19 mouse cellular contexts compared by ENCODE assay signal in the genomic region with DNA sequence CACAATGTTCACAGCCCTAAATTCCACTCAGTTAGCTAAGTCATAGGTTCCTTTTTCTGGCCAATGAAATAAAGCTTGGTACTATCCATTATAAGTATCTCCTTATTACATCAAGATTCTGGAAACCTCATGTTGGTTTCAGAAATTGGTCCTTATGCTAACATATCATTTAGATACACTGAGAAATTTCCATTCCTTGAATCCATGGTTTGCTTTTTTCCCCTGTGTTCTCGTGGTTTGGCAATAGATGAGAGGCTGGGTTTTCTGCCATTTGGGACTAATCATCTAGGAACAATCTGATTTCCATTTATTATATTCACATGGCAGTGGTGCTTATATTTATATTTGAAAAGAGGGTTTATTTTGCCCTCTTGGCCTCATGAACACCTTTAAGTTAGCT.
"Had no signal": no experiment of that assay in that cellular context is flagged by ENCODE, and none has a peak within 500 bp of the region (broad histone marks: within the 10 kb centered on the region; RNA-seq: fewer than 3 reads in every experiment).

No protein-coding gene starts in this region.

- H3K27ac ChIP-seq: kidney, postnatal 0 days; limb, embryonic 13.5 days; liver, embryonic 14.5 days; macrophage; midbrain, embryonic 12.5 days; midbrain, embryonic 15.5 days; neural tube, embryonic 12.5 days; neural tube, embryonic 15.5 days; stomach, embryonic 15.5 days had no signal

- H3K4me1 ChIP-seq: limb, embryonic 13.5 days; midbrain, embryonic 12.5 days; midbrain, embryonic 15.5 days; neural tube, embryonic 12.5 days; neural tube, embryonic 15.5 days; stomach, embryonic 15.5 days had no signal

- DNase-seq: kidney, adult 2 months; kidney, postnatal 25 days; left cerebral cortex, postnatal 4 days; liver, postnatal 0 days; lung, embryonic 14.5 days; retina, postnatal 1 day; right cerebral cortex, postnatal 25 days; thymus, postnatal 25 days had no signal

- H3K9ac ChIP-seq: limb, embryonic 13.5 days; liver, embryonic 14.5 days; liver, postnatal 0 days; lung, embryonic 14.5 days; midbrain, embryonic 12.5 days; midbrain, embryonic 15.5 days; neural tube, embryonic 12.5 days; neural tube, embryonic 15.5 days; stomach, embryonic 15.5 days had no signal

- H3K27me3 ChIP-seq: limb, embryonic 13.5 days; midbrain, embryonic 12.5 days; midbrain, embryonic 15.5 days; neural tube, embryonic 12.5 days; neural tube, embryonic 15.5 days; stomach, embryonic 15.5 days had no signal

- H3K9me3 ChIP-seq: limb, embryonic 13.5 days; midbrain, embryonic 12.5 days; midbrain, embryonic 15.5 days; neural tube, embryonic 12.5 days; neural tube, embryonic 15.5 days; stomach, embryonic 15.5 days had no signal

- H3K4me3 ChIP-seq: limb, embryonic 13.5 days; midbrain, embryonic 12.5 days; midbrain, embryonic 15.5 days; neural tube, embryonic 12.5 days; neural tube, embryonic 15.5 days; stomach, embryonic 15.5 days had no signal

- H3K4me2 ChIP-seq: limb, embryonic 13.5 days; liver, embryonic 11.5 days; lung, embryonic 14.5 days; midbrain, embryonic 12.5 days; midbrain, embryonic 15.5 days; neural tube, embryonic 12.5 days; neural tube, embryonic 15.5 days; stomach, embryonic 15.5 days had no signal

- ATAC-seq: liver, postnatal 0 days; lung, postnatal 0 days; midbrain, embryonic 15.5 days had no signal

- H3K36me3 ChIP-seq: midbrain, embryonic 12.5 days; midbrain, embryonic 15.5 days; neural tube, embryonic 15.5 days; stomach, embryonic 15.5 days had no signal
